Mouse (Mus musculus): ENCODE measurements around the gene Dnmt3a. TPM values are rescaled to one million over a fixed set of nuclear protein-coding genes. Genes with fewer than 3 reads are reported as not detected.

The Dnmt3a gene
- polyA plus RNA-seq, 1 experiment: 7.0 TPM

DNA sequence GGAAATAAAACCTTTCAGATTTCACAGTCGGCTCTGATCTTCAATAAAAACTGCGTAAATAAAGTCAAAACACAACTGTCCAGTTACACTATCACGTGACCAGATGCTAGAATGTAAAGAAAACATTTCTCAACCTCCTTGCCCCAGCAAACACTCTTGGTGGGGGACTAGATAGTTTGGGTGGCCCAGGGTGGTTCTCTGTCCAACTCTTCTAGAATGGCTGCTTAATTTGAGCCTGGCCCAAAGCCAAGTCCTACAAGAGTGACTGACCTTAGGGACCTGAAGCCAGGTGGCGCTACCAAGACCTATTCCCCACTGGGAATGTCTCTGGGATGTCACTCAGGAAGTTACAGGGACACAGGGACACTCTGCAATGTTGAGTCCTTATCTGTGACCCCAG is 154.7 kb downstream of the Dnmt3a start:
- peaks cover 5% of the 10 kb centered on the region for H3K4me1 ChIP-seq (ENCODE audit: control insufficient read depth, insufficient read depth, low read length)
- H3K27me3 ChIP-seq (ENCODE audit: control insufficient read depth, insufficient read depth, low read length): no peaks in the 10 kb centered on the region
- no peak for TF ChIP-seq POLR2A (IDR thresholded peaks at IDR 0.05; ENCODE audit: control insufficient read depth, low read depth, low read length)
- TF ChIP-seq CTCF (IDR thresholded peaks at IDR 0.05; ENCODE audit: control insufficient read depth, insufficient read depth, insufficient replicate concordance, low read depth, low read length): no peak
- H3K27ac ChIP-seq (ENCODE audit: control insufficient read depth, insufficient read depth, low read depth, low read length): peak overlapping the region; percentile 90; the same call in 1 of the 2 replicates
- peak overlapping the region; percentile 95 for H3K4me3 ChIP-seq (ENCODE audit: control insufficient read depth, low read depth, low read length)
- H3K36me3 ChIP-seq (ENCODE audit: control insufficient read depth, insufficient read depth, low read length): no peaks in the 10 kb centered on the region

Other genes with a start within 250 kb of the Dnmt3a start
- gene Dtnb, start 233.6 kb upstream of the Dnmt3a start, polyA plus RNA-seq (2012; rRNA removed): 146 and 174 TPM in 2 replicates
- gene Pomc, start 148.9 kb downstream of the Dnmt3a start, polyA plus RNA-seq (2012; rRNA removed): 11.4 and 16.3 TPM in 2 replicates
- gene Efr3b, start 232.9 kb downstream of the Dnmt3a start, polyA plus RNA-seq (2012; rRNA removed): 0.83 and 1.0 TPM in 2 replicates

Measured in testis, adult 2 months (tissue).